Mouse (Mus musculus) regulatory T cell (primary cell): ENCODE results near the gene Kcnip2.

Experiments
- in situ Hi-C: fragments of 300-600 bp; cut with MboI, MseI; formaldehyde crosslinking; loops from one replicate; pipeline ENCODE4 v1.15.1; 2025; ENCODE audit warnings: high pct_unique_total_duplicates

Gene Kcnip2

DNA sequence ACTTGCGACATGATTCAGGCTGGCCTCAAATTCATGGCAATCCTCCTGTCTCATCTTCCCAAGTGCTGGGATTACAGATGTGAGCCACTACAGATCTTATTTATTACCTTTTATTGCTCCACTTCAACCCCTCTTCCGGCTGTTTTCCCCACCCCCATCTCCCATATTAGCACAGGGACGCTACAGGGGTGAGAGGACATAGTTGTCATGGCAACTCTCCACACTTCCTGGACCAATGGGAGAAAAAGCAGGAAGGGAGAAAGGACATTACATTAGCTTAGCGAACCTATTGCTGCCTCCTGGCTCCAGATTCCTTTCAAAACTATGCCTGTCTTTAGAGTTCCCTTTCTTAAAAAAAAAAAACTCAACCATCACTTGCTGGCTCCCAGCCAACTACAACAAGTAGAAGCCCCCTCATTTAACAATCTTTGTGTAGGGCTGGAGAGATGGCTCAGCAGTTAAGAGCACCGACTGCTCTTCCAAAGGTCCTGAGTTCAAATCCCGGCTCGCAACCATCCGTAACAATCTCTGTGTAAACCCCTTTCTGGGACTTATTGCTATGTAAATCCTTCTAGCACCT lies 3.1 kb downstream of the Kcnip2 start:
- in situ Hi-C loops, result loop anchor here (5.0 kb wide), 1 partner anchor 205 kb away; no protein-coding TSS in a partner anchor

- in situ Hi-C loops, result loop anchor here (5.0 kb wide), 1 partner anchor 205 kb away; no protein-coding TSS in a partner anchor
Observed at GRCm38 (mm10) chr19:45812115-45812514, 3.7 kb downstream of the Kcnip2 start.

DNA sequence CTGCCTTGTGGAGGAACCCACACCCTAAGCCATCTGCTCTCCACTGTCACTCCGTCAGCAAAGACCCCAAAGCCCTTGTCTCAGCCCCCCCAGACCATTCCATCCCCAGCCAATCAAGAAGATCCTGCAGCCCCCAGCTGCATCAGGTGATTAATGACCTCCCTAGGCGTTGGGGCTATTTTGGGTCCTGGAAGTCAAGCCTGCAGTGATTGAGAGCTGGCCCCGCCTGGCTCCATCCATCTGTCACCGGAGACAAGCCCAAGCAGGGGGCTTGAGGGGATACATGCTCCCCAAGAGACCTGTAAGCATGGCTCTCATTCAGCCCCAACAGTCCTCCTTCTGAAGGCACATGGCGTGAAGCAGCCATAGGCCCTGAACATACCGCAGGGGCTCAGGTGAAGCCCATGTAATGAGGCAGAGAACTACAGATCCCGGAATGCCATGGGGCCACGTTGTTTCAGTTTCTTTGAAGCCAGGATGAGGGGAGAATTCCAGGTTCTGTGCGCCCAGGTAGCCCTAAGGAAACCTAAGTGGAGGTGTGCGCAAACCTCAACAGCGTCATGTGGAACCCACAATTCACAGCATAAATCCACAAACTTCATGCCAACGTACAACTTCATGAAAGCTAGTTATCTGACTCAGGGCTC lies 4.7 kb downstream of the Kcnip2 start:
- in situ Hi-C loops, result loop anchor here (5.0 kb wide), 1 partner anchor 206 kb away; no protein-coding TSS in a partner anchor

DNA sequence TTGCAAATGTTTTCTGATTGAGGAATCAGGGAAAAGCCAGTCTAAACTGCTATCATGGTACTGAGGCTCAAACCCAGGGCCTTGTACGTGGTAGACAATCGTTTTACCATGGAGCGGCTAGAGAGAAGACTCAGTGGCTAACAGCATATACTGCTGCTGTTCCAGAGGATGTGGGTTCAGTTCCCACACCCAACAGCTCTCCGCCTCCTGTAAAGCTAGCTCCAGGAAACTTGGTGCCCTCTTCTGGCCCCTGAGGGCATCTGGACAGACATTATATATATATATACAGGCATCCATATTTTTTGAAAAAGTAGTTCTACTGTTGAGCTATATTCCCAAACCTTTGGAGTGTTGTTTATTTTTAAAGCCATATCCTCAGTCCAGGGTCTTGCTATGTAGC lies 8.1 kb downstream of the Kcnip2 start:
- in situ Hi-C loops, result loop anchor here (10.0 kb wide), 1 partner anchor 187 kb away; the partner anchor contains the start of gene Armh3

DNA sequence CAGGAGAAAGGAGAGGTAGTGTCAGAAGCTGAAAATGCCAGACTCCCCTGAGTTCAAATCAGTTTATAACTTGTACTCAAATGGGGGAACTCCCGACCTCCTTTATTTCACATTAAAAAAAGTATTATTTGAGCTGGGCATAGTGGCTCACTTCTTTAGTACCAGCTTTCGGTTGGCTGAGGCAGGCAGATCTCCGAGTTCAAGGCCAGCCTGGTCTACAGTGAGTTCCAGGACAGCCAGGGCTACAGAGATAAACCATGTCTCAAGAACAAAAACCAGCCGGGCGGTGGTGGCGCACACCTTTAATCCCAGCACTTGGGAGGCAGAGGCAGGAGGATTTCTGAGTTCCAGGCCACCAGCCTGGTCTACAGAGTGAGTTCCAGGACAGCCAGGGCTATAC lies 10.0 kb downstream of the Kcnip2 start:
- in situ Hi-C loops, result loop anchor here (10.0 kb wide), 1 partner anchor 189 kb away; the partner anchor contains the start of gene Armh3

GRCm38 (mm10) chr19:45804593-45805368 lies 11.1 kb downstream of the Kcnip2 start:
- in situ Hi-C loops, result loop anchor here (10.0 kb wide), 1 partner anchor 190 kb away; the partner anchor contains the start of gene Armh3

GRCm38 (mm10) chr19:45803408-45803807 lies 12.5 kb downstream of the Kcnip2 start:
- in situ Hi-C loops, result loop anchor here (10.0 kb wide), 1 partner anchor 191 kb away; the partner anchor contains the start of gene Armh3

DNA sequence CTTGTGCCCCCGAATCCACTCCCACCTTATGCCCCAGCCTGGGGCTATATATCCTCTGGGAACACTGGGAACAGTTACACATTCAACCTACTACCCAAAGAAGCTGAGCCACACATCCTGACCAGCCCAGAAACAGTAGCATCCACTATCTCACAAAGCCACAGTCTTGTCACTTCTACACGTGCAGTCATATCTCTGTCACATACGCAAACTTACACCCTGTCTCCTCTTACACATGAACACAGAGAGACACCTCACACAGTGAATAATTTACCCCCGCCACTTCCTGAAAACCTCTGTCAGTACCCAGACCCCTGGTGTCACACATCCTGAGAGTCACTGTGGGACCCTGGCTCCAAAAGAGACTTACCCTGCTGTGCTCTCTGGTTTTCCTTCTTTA lies 13.2 kb downstream of the Kcnip2 start:
- in situ Hi-C loops, result loop anchor here (10.0 kb wide), 1 partner anchor 192 kb away; the partner anchor contains the start of gene Armh3

- in situ Hi-C loops, result loop anchor here (5.0 kb wide), 1 partner anchor 510 kb away; no protein-coding TSS in a partner anchor
Observed at GRCm38 (mm10) chr19:45796879-45797278, 19.0 kb downstream of the Kcnip2 start.

- in situ Hi-C loops, result loop anchor here (5.0 kb wide), 1 partner anchor 511 kb away; no protein-coding TSS in a partner anchor
Observed at GRCm38 (mm10) chr19:45796061-45796556, 19.8 kb downstream of the Kcnip2 start.

GRCm38 (mm10) chr19:45795406-45795944 lies 20.4 kb downstream of the Kcnip2 start:
- in situ Hi-C loops, result loop anchor here (5.0 kb wide), 1 partner anchor 512 kb away; no protein-coding TSS in a partner anchor

DNA sequence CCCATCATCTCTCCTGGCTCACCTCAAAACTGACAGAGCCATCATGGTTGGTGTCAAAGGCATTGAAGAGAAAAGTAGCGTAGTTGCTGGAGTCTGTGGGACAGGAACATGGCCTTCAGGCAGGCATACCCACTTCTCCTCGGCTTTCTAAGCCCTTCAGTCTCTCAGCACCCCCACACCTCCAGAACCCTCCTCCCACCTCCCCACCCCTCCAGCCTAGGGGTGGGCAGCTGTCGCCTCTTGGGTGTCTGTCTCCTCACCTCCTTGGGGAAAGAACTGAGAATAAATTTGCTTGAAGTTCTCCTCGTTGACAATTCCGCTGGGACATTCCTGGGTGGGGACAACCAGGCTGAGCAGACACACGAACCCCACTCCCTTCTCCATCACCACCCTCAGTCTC lies 21.1 kb downstream of the Kcnip2 start:
- in situ Hi-C loops, result loop anchor here (5.0 kb wide), 2 partner anchors 513 to 728 kb away; no protein-coding TSS in a partner anchor

GRCm38 (mm10) chr19:45792404-45792803 lies 23.5 kb downstream of the Kcnip2 start:
- in situ Hi-C loops, result loop anchor here (5.0 kb wide), 1 partner anchor 730 kb away; no protein-coding TSS in a partner anchor

DNA sequence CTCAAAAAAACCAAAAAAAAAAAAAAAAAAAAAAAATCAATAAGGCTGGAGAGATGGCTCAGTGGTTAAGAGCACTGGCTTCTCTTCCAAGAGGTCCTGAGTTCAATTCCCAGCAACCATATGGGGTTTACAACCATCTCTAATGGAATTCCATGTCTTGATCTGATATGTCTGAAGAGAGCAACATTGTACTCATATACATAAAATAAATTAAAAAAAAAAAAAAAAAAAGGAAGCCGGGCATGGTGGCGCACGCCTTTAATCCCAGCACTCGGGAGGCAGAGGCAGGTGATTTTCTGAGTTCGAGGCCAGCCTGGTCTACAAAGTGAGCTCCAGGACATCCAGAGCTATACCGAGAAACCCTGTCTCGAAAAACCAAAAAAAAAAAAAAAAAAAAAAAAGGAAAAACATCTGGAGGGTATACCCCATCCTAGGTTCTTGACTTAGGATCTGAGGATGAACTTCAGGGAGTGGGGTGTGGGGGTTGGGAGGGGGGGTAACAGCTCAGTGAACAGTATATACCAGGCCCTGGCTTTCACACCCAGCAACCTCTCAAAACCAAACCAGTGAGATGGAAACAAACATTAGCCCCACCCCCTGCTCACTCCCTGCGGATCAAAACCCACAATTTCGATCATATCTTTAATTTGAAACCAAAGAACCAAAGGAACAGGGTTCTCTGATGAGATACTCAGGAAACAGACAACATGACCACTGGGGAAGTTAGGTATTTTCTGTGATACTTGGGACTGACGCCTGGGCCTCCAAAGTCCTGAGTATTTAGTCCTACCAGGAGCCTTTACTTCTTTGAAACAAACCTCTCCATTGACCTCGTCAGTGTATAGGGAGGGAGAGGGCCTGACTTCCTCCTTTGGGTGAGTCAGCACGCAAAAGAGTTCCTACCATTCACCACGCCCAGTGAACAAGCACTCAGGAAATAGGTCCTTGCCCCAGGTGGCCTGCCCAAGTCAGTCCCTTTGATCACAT lies 25.7 kb downstream of the Kcnip2 start:
- in situ Hi-C loops, result loop anchor here (5.0 kb wide), 1 partner anchor 732 kb away; no protein-coding TSS in a partner anchor

DNA sequence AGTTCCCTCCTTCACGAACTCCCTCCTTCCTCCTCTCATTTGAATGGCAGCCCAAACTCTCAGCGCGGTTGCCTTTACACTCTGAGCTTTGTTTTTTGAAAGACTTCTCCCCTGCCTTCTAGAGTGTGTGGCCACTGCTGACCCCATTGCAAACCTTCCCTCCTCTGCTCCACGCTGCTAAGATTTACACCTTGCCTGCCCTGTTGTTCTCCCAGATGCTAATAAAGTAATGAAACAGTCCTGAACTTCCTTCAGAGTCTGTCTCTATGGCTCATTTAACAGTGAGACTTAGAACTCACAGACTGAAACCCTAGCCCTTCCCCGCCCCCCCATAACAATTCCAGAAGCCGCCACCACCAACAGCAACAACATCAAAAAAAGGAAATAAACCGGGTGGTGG lies 26.5 kb downstream of the Kcnip2 start:
- in situ Hi-C loops, result no loop called here

DNA sequence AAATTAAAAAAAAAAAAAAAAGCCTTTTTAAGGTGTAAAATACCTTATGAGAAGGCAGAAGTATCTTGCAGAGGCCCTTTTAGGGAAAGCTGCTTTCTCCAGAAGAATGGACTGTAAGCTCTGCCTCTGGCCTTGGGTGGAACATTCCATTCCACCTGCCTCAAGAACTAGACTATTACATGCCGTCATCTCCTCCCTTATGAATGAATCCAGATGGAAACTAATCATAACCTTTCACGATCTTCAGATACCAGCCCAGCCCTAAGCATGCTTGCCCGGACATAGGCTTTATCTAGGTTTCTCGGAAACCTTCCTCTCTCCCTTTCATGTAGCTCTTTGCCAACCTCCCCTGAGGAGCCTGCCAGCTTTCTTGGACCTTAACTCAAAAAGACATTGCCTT lies 27.5 kb downstream of the Kcnip2 start:
- in situ Hi-C loops, result no loop called here

- in situ Hi-C loops, result no loop called here
Observed at GRCm38 (mm10) chr19:45787450-45787849, 28.4 kb downstream of the Kcnip2 start.

DNA sequence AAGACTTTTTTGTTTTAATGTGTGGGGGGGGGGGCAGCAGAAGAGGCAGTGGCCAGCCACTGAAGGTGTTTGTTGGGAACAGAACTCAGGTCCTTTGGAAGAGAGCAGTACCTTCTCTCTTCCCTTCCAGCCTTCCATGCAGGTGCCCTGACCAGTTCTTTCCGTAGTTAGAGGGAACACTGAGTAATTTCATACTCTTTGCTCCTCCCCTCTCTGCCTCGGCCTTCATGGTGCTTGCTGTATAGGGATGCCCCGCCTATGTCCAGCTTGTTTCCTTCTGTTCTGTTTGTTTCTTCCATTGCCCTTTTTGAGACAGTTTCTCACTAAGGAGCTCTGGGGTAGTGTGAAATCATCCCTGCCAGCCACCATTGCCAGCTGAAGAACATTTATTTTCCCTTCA lies 30.4 kb downstream of the Kcnip2 start:
- in situ Hi-C loops, result no loop called here

- in situ Hi-C loops, result no loop called here
Observed at GRCm38 (mm10) chr19:45783933-45784576, 31.8 kb downstream of the Kcnip2 start.
